Mouse (Mus musculus): Measurements from ENCODE around the gene Des. TPM values are rescaled to one million over a fixed set of nuclear protein-coding genes. Genes with fewer than 3 reads are reported as not detected.

Des gene
- polyA plus RNA-seq, 1 experiment from 2014 or later, result 480 TPM

- H3K27ac ChIP-seq (ENCODE audit: low read length), result peak overlapping the region; percentile 99
- H3K9ac ChIP-seq (ENCODE audit: low read length), result peak overlapping the region; percentile 83
- H3K36me3 ChIP-seq (ENCODE audit: control insufficient read depth, insufficient read depth), result peaks cover 23% of the 10 kb centered on the region
- H3K27me3 ChIP-seq (ENCODE audit: control insufficient read depth, insufficient read depth, low read length), result no peaks in the 10 kb centered on the region
- H3K9me3 ChIP-seq (replicated peaks; ENCODE audit: control insufficient read depth, low read length), result no peaks in the 10 kb centered on the region
- peaks cover 42% of the 10 kb centered on the region for H3K4me1 ChIP-seq (ENCODE audit: control insufficient read depth, insufficient read depth, low read length)
- peak; percentile 90 for ATAC-seq (replicated peaks; ENCODE audit: extremely low read depth, insufficient read depth, low FRiP score)
- peak overlapping the region; percentile 75 for H3K4me2 ChIP-seq (ENCODE audit: low read depth, low read length)
- 5% methylated on average over 14 of the region's 15 CpGs for WGBS
- peak overlapping the region; percentile 48 for H3K4me3 ChIP-seq (ENCODE audit: low read length)
These were observed 39.8 kb downstream of the Des start for GRCm38 (mm10) chr1:75399755-75400492.

GRCm38 (mm10) chr1:75400493-75401115 lies 40.5 kb downstream of the Des start:
- WGBS, result 26% methylated on average over 6 of the region's 6 CpGs
- Histone ChIP-seq H3K9ac (ENCODE audit: low read length) (peak overlapping the region; percentile 83), H3K27me3 (ENCODE audit: control insufficient read depth, insufficient read depth, low read length) (no peaks in the 10 kb centered on the region), H3K9me3 (replicated peaks; ENCODE audit: control insufficient read depth, low read length) (no peaks in the 10 kb centered on the region), H3K27ac (ENCODE audit: low read length) (peak overlapping the region; percentile 99), H3K36me3 (ENCODE audit: control insufficient read depth, insufficient read depth) (peaks cover 19% of the 10 kb centered on the region), H3K4me3 (ENCODE audit: low read length) (peak overlapping the region; percentile 48), H3K4me1 (ENCODE audit: control insufficient read depth, insufficient read depth, low read length) (peaks cover 40% of the 10 kb centered on the region), H3K4me2 (ENCODE audit: low read depth, low read length) (peak overlapping the region; percentile 75)
- peak; percentile 15 for ATAC-seq (replicated peaks; ENCODE audit: extremely low read depth, insufficient read depth, low FRiP score)

GRCm38 (mm10) chr1:75405547-75405946 lies 45.4 kb downstream of the Des start:
- Histone ChIP-seq H3K4me3 (ENCODE audit: low read length) (no peak overlapping the region), H3K4me2 (ENCODE audit: low read depth, low read length) (no peak overlapping the region), H3K36me3 (ENCODE audit: control insufficient read depth, insufficient read depth) (peaks cover 23% of the 10 kb centered on the region), H3K4me1 (ENCODE audit: control insufficient read depth, insufficient read depth, low read length) (peaks cover 35% of the 10 kb centered on the region), H3K27me3 (ENCODE audit: control insufficient read depth, insufficient read depth, low read length) (no peaks in the 10 kb centered on the region), H3K27ac (ENCODE audit: low read length) (no peak overlapping the region), H3K9me3 (replicated peaks; ENCODE audit: control insufficient read depth, low read length) (no peaks in the 10 kb centered on the region), H3K9ac (ENCODE audit: low read length) (no peak overlapping the region)
- WGBS, result 83% methylated on average over 3 of the region's 3 CpGs
- ATAC-seq (replicated peaks; ENCODE audit: extremely low read depth, insufficient read depth, low FRiP score), result no peak

- no peaks in the 10 kb centered on the region for H3K9me3 ChIP-seq (replicated peaks; ENCODE audit: control insufficient read depth, low read length)
- H3K36me3 ChIP-seq (ENCODE audit: control insufficient read depth, insufficient read depth), result peaks cover 27% of the 10 kb centered on the region
- no peak overlapping the region for H3K9ac ChIP-seq (ENCODE audit: low read length)
- peaks cover 29% of the 10 kb centered on the region for H3K4me1 ChIP-seq (ENCODE audit: control insufficient read depth, insufficient read depth, low read length)
- no peaks in the 10 kb centered on the region for H3K27me3 ChIP-seq (ENCODE audit: control insufficient read depth, insufficient read depth, low read length)
- no peak for ATAC-seq (replicated peaks; ENCODE audit: extremely low read depth, insufficient read depth, low FRiP score)
- no peak overlapping the region for H3K4me3 ChIP-seq (ENCODE audit: low read length)
- WGBS, result 83% methylated on average over 15 of the region's 15 CpGs
- no peak overlapping the region for H3K27ac ChIP-seq (ENCODE audit: low read length)
- H3K4me2 ChIP-seq (ENCODE audit: low read depth, low read length), result no peak overlapping the region
These were observed 46.0 kb downstream of the Des start for GRCm38 (mm10) chr1:75406173-75406572.

- H3K4me2 ChIP-seq (ENCODE audit: low read depth, low read length), result no peak overlapping the region
- peak overlapping the region; percentile 88 for H3K27ac ChIP-seq (ENCODE audit: low read length)
- peak overlapping the region; percentile 39; the same call in 1 of the 2 replicates for H3K9ac ChIP-seq (ENCODE audit: low read length)
- no peak overlapping the region for H3K4me3 ChIP-seq (ENCODE audit: low read length)
- H3K4me1 ChIP-seq (ENCODE audit: control insufficient read depth, insufficient read depth, low read length), result peaks cover 26% of the 10 kb centered on the region
- 76% methylated on average over 9 of the region's 9 CpGs for WGBS
- peaks cover 26% of the 10 kb centered on the region for H3K36me3 ChIP-seq (ENCODE audit: control insufficient read depth, insufficient read depth)
- no peaks in the 10 kb centered on the region for H3K27me3 ChIP-seq (ENCODE audit: control insufficient read depth, insufficient read depth, low read length)
- no peaks in the 10 kb centered on the region for H3K9me3 ChIP-seq (replicated peaks; ENCODE audit: control insufficient read depth, low read length)
- ATAC-seq (replicated peaks; ENCODE audit: extremely low read depth, insufficient read depth, low FRiP score), result no peak
These were observed 46.9 kb downstream of the Des start for GRCm38 (mm10) chr1:75407056-75407455.

GRCm38 (mm10) chr1:75408210-75408609 lies 48.1 kb downstream of the Des start:
- Histone ChIP-seq H3K4me2 (ENCODE audit: low read depth, low read length) (no peak overlapping the region), H3K4me1 (ENCODE audit: control insufficient read depth, insufficient read depth, low read length) (peaks cover 23% of the 10 kb centered on the region), H3K9me3 (replicated peaks; ENCODE audit: control insufficient read depth, low read length) (no peaks in the 10 kb centered on the region), H3K4me3 (ENCODE audit: low read length) (no peak overlapping the region), H3K36me3 (ENCODE audit: control insufficient read depth, insufficient read depth) (peaks cover 19% of the 10 kb centered on the region), H3K27me3 (ENCODE audit: control insufficient read depth, insufficient read depth, low read length) (no peaks in the 10 kb centered on the region), H3K27ac (ENCODE audit: low read length) (peak overlapping the region; percentile 88), H3K9ac (ENCODE audit: low read length) (no peak overlapping the region; the same call in 1 of the 2 replicates)
- WGBS, result 33% methylated on average over 4 of the region's 4 CpGs
- peak; percentile 65 for ATAC-seq (replicated peaks; ENCODE audit: extremely low read depth, insufficient read depth, low FRiP score)

GRCm38 (mm10) chr1:75409950-75410349 lies 49.8 kb downstream of the Des start:
- peaks cover 30% of the 10 kb centered on the region for H3K4me1 ChIP-seq (ENCODE audit: control insufficient read depth, insufficient read depth, low read length)
- peaks cover 20% of the 10 kb centered on the region for H3K36me3 ChIP-seq (ENCODE audit: control insufficient read depth, insufficient read depth)
- H3K9ac ChIP-seq (ENCODE audit: low read length), result no peak overlapping the region
- no peak overlapping the region for H3K4me3 ChIP-seq (ENCODE audit: low read length)
- H3K27me3 ChIP-seq (ENCODE audit: control insufficient read depth, insufficient read depth, low read length), result no peaks in the 10 kb centered on the region
- no peak for ATAC-seq (replicated peaks; ENCODE audit: extremely low read depth, insufficient read depth, low FRiP score)
- H3K9me3 ChIP-seq (replicated peaks; ENCODE audit: control insufficient read depth, low read length), result no peaks in the 10 kb centered on the region
- no peak overlapping the region for H3K27ac ChIP-seq (ENCODE audit: low read length)
- H3K4me2 ChIP-seq (ENCODE audit: low read depth, low read length), result no peak overlapping the region
- 84% methylated on average over 7 of the region's 7 CpGs for WGBS

GRCm38 (mm10) chr1:75412196-75412595 lies 52.1 kb downstream of the Des start:
- 96% methylated on average over 3 of the region's 3 CpGs for WGBS
- H3K9ac ChIP-seq (ENCODE audit: low read length), result no peak overlapping the region
- H3K4me3 ChIP-seq (ENCODE audit: low read length), result no peak overlapping the region
- no peak overlapping the region for H3K4me2 ChIP-seq (ENCODE audit: low read depth, low read length)
- H3K4me1 ChIP-seq (ENCODE audit: control insufficient read depth, insufficient read depth, low read length), result peaks cover 23% of the 10 kb centered on the region
- H3K27ac ChIP-seq (ENCODE audit: low read length), result no peak overlapping the region
- no peaks in the 10 kb centered on the region for H3K9me3 ChIP-seq (replicated peaks; ENCODE audit: control insufficient read depth, low read length)
- H3K36me3 ChIP-seq (ENCODE audit: control insufficient read depth, insufficient read depth), result peaks cover 30% of the 10 kb centered on the region
- no peaks in the 10 kb centered on the region for H3K27me3 ChIP-seq (ENCODE audit: control insufficient read depth, insufficient read depth, low read length)
- no peak for ATAC-seq (replicated peaks; ENCODE audit: extremely low read depth, insufficient read depth, low FRiP score)

GRCm38 (mm10) chr1:75413749-75414148 lies 53.6 kb downstream of the Des start:
- no peak overlapping the region; the same call in 1 of the 2 replicates for H3K9ac ChIP-seq (ENCODE audit: low read length)
- H3K9me3 ChIP-seq (replicated peaks; ENCODE audit: control insufficient read depth, low read length), result no peaks in the 10 kb centered on the region
- no peaks in the 10 kb centered on the region for H3K27me3 ChIP-seq (ENCODE audit: control insufficient read depth, insufficient read depth, low read length)
- peaks cover 41% of the 10 kb centered on the region for H3K36me3 ChIP-seq (ENCODE audit: control insufficient read depth, insufficient read depth)
- no peak overlapping the region for H3K4me2 ChIP-seq (ENCODE audit: low read depth, low read length)
- peak overlapping the region; percentile 54 for H3K27ac ChIP-seq (ENCODE audit: low read length)
- ATAC-seq (replicated peaks; ENCODE audit: extremely low read depth, insufficient read depth, low FRiP score), result peak; percentile 61; the same call in 1 of the 2 replicates
- no peak overlapping the region for H3K4me3 ChIP-seq (ENCODE audit: low read length)
- H3K4me1 ChIP-seq (ENCODE audit: control insufficient read depth, insufficient read depth, low read length), result peaks cover 10% of the 10 kb centered on the region
- 58% methylated on average over 3 of the region's 3 CpGs for WGBS
